Mouse (Mus musculus): Measurements from ENCODE around the gene Tmem214. TPM values are rescaled to one million over a fixed set of nuclear protein-coding genes. Genes with fewer than 3 reads are reported as not detected.

Tmem214 gene
- 101 and 106 TPM in 2 replicates for polyA plus RNA-seq (2012; rRNA removed)

DNA sequence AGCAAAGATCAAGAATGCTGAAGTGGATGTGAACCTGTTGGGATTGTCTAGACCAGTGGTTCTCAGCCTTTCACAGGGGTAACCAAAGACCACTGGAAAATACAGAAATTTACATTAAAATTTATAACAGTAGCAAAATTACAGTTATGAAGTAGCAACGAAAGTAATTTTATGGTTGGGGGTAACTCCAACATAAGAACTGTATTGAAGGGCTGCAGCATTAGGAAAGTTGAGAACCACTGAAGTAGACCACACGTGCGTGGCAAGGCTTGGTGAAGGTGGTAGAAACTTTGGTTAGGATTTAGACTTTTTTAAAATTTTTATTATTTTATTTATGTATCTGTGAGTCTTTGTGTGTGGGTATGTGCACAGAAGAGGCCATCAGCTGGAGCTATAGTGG, at the start of gene Tmem214:
Gene Tmem214, plus strand, starts transcription at position 301 of the 400 bp plus-strand sequence.
- Histone ChIP-seq H3K27me3 (ENCODE audit: control insufficient read depth, insufficient read depth, low read length) (no peaks in the 10 kb centered on the region), H3K36me3 (ENCODE audit: control insufficient read depth, insufficient read depth, low read length) (peaks cover 5% of the 10 kb centered on the region; the same call in 1 of the 2 replicates), H3K27ac (ENCODE audit: control insufficient read depth, insufficient read depth, low read length) (no peak within 1 kb of the TSS), H3K4me1 (replicated peaks; ENCODE audit: control insufficient read depth, insufficient read depth, low read length) (peaks cover 11% of the 10 kb centered on the region), H3K4me3 (ENCODE audit: control insufficient read depth, insufficient read depth, low read length) (no peak within 1 kb of the TSS)
- WGBS, result 97% methylated on average over 3 of the region's 3 CpGs
- DNase-seq, result no peak
- no peak for TF ChIP-seq POLR2A (IDR thresholded peaks at IDR 0.05; ENCODE audit: control insufficient read depth, extremely low read depth, insufficient read depth, low read length, poor library complexity)
- TF ChIP-seq CTCF (IDR thresholded peaks at IDR 0.05; ENCODE audit: borderline replicate concordance, control insufficient read depth, extremely low read depth, insufficient read depth, low read length, poor library complexity), result no peak

DNA sequence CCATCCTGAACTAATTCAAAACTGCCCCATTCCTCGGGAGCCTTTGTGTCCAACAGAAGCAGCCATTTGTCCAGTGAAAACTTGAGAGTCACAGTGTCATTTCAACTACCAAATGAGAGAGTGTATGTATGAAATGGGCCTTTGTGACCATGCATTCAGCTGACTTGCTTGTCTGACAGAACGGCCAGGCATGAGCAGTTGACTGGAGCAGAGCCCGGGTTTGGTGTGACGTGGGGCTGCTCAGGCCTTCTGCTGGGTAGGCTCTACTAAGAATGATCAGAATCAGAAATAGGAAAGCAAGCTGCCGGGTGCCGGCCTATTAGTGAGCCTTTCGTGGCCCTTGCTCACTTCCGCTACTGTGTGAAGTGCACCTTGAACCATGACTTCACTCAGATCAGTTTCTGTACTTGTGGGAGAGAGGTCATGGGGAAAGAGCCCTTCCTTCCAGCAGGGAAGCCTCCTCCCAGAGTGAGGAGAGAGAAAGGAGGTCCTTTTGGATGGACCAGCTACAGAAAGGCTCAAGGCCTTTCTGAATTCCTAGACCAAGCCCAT, 49.0 kb upstream of the Tmem214 start:
- Histone ChIP-seq H3K27me3 (ENCODE audit: control insufficient read depth, insufficient read depth, low read length) (no peaks in the 10 kb centered on the region; the same call in 1 of the 2 replicates), H3K4me1 (replicated peaks; ENCODE audit: control insufficient read depth, insufficient read depth, low read length) (peaks cover 6% of the 10 kb centered on the region), H3K27ac (ENCODE audit: control insufficient read depth, insufficient read depth, low read length) (no peak overlapping the region), H3K4me3 (ENCODE audit: control insufficient read depth, insufficient read depth, low read length) (no peak overlapping the region), H3K36me3 (ENCODE audit: control insufficient read depth, insufficient read depth, low read length) (no peaks in the 10 kb centered on the region)
- no peak for DNase-seq
- 93% methylated on average over 8 of the region's 8 CpGs for WGBS
- TF ChIP-seq POLR2A (IDR thresholded peaks at IDR 0.05; ENCODE audit: control insufficient read depth, extremely low read depth, insufficient read depth, low read length, poor library complexity), result no peak
- TF ChIP-seq CTCF (IDR thresholded peaks at IDR 0.05; ENCODE audit: borderline replicate concordance, control insufficient read depth, extremely low read depth, insufficient read depth, low read length, poor library complexity), result no peak

DNA sequence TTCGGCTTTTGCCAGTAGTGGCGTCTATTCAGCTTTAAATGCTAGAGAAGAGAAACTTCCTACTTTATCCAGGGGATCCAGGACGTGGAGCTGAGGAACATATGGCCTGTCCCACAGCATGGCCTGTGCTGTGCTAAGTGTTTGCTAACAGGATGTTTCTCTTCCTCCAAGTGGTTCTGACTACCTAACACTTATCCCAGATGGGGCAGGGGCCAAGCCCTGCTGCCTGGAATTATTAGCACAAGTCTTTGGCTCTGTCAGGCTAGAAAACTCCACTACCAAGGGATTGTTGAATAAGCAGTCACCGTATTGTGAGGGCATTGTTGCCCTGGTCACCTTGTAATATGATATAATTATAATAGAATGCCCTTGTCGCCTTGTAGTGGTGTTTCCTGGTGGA, 45.1 kb upstream of the Tmem214 start:
- no peaks in the 10 kb centered on the region for H3K4me1 ChIP-seq (replicated peaks; ENCODE audit: control insufficient read depth, insufficient read depth, low read length)
- H3K4me3 ChIP-seq (ENCODE audit: control insufficient read depth, insufficient read depth, low read length), result no peak overlapping the region
- no peak for TF ChIP-seq POLR2A (IDR thresholded peaks at IDR 0.05; ENCODE audit: control insufficient read depth, extremely low read depth, insufficient read depth, low read length, poor library complexity)
- TF ChIP-seq CTCF (IDR thresholded peaks at IDR 0.05; ENCODE audit: borderline replicate concordance, control insufficient read depth, extremely low read depth, insufficient read depth, low read length, poor library complexity), result no peak
- DNase-seq, result no peak
- H3K36me3 ChIP-seq (ENCODE audit: control insufficient read depth, insufficient read depth, low read length), result no peaks in the 10 kb centered on the region
- WGBS, result 96% methylated on average over 5 of the region's 5 CpGs
- no peak overlapping the region for H3K27ac ChIP-seq (ENCODE audit: control insufficient read depth, insufficient read depth, low read length)
- H3K27me3 ChIP-seq (ENCODE audit: control insufficient read depth, insufficient read depth, low read length), result no peaks in the 10 kb centered on the region

DNA sequence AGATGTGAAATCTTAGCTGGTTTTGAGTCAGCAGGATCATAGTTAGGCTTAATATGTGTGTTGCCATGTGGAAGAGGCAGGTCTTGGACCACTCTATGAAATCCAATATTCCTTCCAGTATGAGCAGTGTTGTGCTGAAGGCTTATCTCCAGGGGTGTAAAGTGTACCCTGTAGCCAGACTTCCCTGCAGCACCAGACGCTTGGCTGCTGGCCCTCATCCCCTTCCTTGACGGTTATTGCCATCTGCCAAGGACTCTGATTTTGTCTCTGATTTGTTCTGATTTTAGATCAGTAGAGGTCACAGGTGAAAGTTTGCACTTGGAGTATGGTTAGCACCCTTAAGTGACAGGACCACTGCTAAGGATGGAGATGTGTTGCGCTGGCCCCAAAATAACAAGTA, 44.7 kb upstream of the Tmem214 start:
- no peak overlapping the region for H3K27ac ChIP-seq (ENCODE audit: control insufficient read depth, insufficient read depth, low read length)
- H3K4me1 ChIP-seq (replicated peaks; ENCODE audit: control insufficient read depth, insufficient read depth, low read length), result no peaks in the 10 kb centered on the region
- no peak overlapping the region for H3K4me3 ChIP-seq (ENCODE audit: control insufficient read depth, insufficient read depth, low read length)
- no peaks in the 10 kb centered on the region for H3K36me3 ChIP-seq (ENCODE audit: control insufficient read depth, insufficient read depth, low read length)
- 89% methylated on average over 3 of the region's 3 CpGs for WGBS
- no peak for TF ChIP-seq CTCF (IDR thresholded peaks at IDR 0.05; ENCODE audit: borderline replicate concordance, control insufficient read depth, extremely low read depth, insufficient read depth, low read length, poor library complexity)
- no peak for TF ChIP-seq POLR2A (IDR thresholded peaks at IDR 0.05; ENCODE audit: control insufficient read depth, extremely low read depth, insufficient read depth, low read length, poor library complexity)
- no peaks in the 10 kb centered on the region for H3K27me3 ChIP-seq (ENCODE audit: control insufficient read depth, insufficient read depth, low read length)
- no peak for DNase-seq

DNA sequence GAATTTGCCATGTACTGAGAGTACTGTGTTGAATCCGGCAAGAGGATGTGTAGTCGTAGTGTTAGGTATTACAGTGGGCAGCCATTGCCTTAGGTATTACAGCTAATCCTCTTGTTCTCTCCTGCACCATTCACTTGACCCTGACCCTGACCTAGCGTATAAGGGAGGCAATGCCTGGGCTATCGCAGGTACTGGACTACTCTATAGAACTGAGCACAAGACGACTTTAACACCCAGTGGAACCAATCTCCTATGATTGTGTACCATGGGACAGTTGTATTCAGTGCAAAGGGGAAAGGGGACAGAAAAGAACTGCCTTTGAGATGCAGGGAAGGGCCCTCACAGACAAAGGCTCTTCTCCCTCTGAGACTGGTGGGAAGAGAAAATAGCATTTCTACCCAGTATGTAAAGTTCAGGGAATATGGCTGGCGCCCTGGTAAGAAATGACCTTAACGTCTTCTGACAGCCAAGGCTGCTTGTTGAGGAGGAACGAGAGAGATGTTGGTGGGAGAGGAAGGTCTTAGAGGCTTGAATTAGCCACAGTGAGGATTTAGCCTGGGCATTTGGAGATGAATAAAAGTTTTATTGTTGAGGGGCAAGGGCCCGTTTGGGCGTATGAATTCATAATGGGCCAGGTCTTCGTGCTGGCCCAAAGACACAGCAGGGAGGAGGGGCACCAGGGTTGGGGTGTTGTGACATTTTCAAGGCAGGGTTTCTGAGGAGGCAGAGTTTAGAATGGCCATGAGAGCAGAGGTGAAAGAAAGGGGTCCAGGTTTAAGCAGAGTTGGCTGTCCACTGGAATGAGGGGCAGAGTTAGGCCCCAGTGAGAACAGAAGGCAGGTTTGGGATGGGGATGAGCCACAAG, 43.5 kb upstream of the Tmem214 start:
- no peak overlapping the region for H3K27ac ChIP-seq (ENCODE audit: control insufficient read depth, insufficient read depth, low read length)
- H3K4me3 ChIP-seq (ENCODE audit: control insufficient read depth, insufficient read depth, low read length), result no peak overlapping the region
- no peaks in the 10 kb centered on the region for H3K27me3 ChIP-seq (ENCODE audit: control insufficient read depth, insufficient read depth, low read length)
- 95% methylated on average over 11 of the region's 11 CpGs for WGBS
- DNase-seq, result no peak
- H3K4me1 ChIP-seq (replicated peaks; ENCODE audit: control insufficient read depth, insufficient read depth, low read length), result no peaks in the 10 kb centered on the region
- no peak for TF ChIP-seq CTCF (IDR thresholded peaks at IDR 0.05; ENCODE audit: borderline replicate concordance, control insufficient read depth, extremely low read depth, insufficient read depth, low read length, poor library complexity)
- TF ChIP-seq POLR2A (IDR thresholded peaks at IDR 0.05; ENCODE audit: control insufficient read depth, extremely low read depth, insufficient read depth, low read length, poor library complexity), result no peak
- H3K36me3 ChIP-seq (ENCODE audit: control insufficient read depth, insufficient read depth, low read length), result no peaks in the 10 kb centered on the region

DNA sequence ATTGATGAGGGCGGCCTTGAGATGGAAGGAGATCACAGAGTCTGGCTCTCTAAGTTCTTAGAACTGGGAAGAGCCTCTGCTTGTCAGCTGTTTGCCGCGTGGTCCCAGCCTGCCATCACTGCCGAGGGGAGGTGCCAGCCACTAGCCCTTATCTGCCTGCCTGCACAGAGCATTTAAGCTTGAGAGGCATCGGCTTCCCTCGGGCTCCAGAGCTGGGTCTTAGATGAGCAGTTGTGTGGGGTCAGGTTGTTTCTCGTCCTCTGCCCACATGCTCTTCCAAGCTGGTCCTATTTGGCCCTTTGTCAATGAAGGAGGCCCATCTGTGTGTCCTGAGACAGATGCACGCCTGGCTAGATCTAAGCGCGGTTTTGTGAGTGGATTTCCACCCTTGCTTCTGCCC, 42.6 kb upstream of the Tmem214 start:
- TF ChIP-seq CTCF (IDR thresholded peaks at IDR 0.05; ENCODE audit: borderline replicate concordance, control insufficient read depth, extremely low read depth, insufficient read depth, low read length, poor library complexity), result no peak
- TF ChIP-seq POLR2A (IDR thresholded peaks at IDR 0.05; ENCODE audit: control insufficient read depth, extremely low read depth, insufficient read depth, low read length, poor library complexity), result no peak
- Histone ChIP-seq H3K4me3 (ENCODE audit: control insufficient read depth, insufficient read depth, low read length) (no peak overlapping the region), H3K4me1 (replicated peaks; ENCODE audit: control insufficient read depth, insufficient read depth, low read length) (no peaks in the 10 kb centered on the region), H3K27me3 (ENCODE audit: control insufficient read depth, insufficient read depth, low read length) (no peaks in the 10 kb centered on the region), H3K27ac (ENCODE audit: control insufficient read depth, insufficient read depth, low read length) (no peak overlapping the region), H3K36me3 (ENCODE audit: control insufficient read depth, insufficient read depth, low read length) (no peaks in the 10 kb centered on the region)
- no peak for DNase-seq
- WGBS, result 93% methylated on average over 10 of the region's 10 CpGs
